Mouse (Mus musculus): ENCODE measurements around the gene Fam213b. TPM values are rescaled to one million over a fixed set of nuclear protein-coding genes. Genes with fewer than 3 reads are reported as not detected.
A peak's percentile ranks its signal among the peaks of the same experiment; 100 is the strongest.

Fam213b gene
- polyA plus RNA-seq, 1 experiment: 120 TPM

GRCm38 (mm10) chr4:154880730-154881129, 18.2 kb downstream of the Fam213b start:
- DNase-seq (ENCODE audit: low read depth): no peak

GRCm38 (mm10) chr4:154877864-154878548, 20.9 kb downstream of the Fam213b start:
- peak; percentile 56 for DNase-seq (ENCODE audit: low read depth)

GRCm38 (mm10) chr4:154873186-154873585, 25.7 kb downstream of the Fam213b start:
- no peak for DNase-seq (ENCODE audit: low read depth)

GRCm38 (mm10) chr4:154871757-154872251, 27.1 kb downstream of the Fam213b start:
- no peak for DNase-seq (ENCODE audit: low read depth)

- DNase-seq (ENCODE audit: low read depth): no peak
These were observed 28.2 kb downstream of the Fam213b start for GRCm38 (mm10) chr4:154870721-154871120.

- DNase-seq (ENCODE audit: low read depth): no peak
These were observed 29.5 kb downstream of the Fam213b start, which contains the start of gene Mmel1 for GRCm38 (mm10) chr4:154869440-154869839. Gene Mmel1, plus strand, starts transcription at chr4:154869585.

GRCm38 (mm10) chr4:154867257-154867656, 31.7 kb downstream of the Fam213b start:
- no peak for DNase-seq (ENCODE audit: low read depth)

- no peak for DNase-seq (ENCODE audit: low read depth)
These were observed 32.5 kb downstream of the Fam213b start for GRCm38 (mm10) chr4:154866391-154866790.

- no peak for DNase-seq (ENCODE audit: low read depth)
These were observed 33.8 kb downstream of the Fam213b start for GRCm38 (mm10) chr4:154864961-154865760.

GRCm38 (mm10) chr4:154864271-154864771, 34.6 kb downstream of the Fam213b start:
- DNase-seq (ENCODE audit: low read depth): no peak

- no peak for DNase-seq (ENCODE audit: low read depth)
These were observed 35.4 kb downstream of the Fam213b start for GRCm38 (mm10) chr4:154863436-154863935.

- DNase-seq (ENCODE audit: low read depth): no peak
These were observed 37.0 kb downstream of the Fam213b start for GRCm38 (mm10) chr4:154861967-154862366.

GRCm38 (mm10) chr4:154858601-154859000, 40.3 kb downstream of the Fam213b start:
- DNase-seq (ENCODE audit: low read depth): no peak

- DNase-seq (ENCODE audit: low read depth): no peak
These were observed 41.3 kb downstream of the Fam213b start for GRCm38 (mm10) chr4:154857366-154858240.

GRCm38 (mm10) chr4:154856882-154857281, 42.1 kb downstream of the Fam213b start:
- DNase-seq (ENCODE audit: low read depth): no peak

GRCm38 (mm10) chr4:154856480-154856837, 42.5 kb downstream of the Fam213b start:
- DNase-seq (ENCODE audit: low read depth): no peak

GRCm38 (mm10) chr4:154855721-154856479, 43.0 kb downstream of the Fam213b start:
- DNase-seq (ENCODE audit: low read depth): no peak

- DNase-seq (ENCODE audit: low read depth): no peak
These were observed 44.1 kb downstream of the Fam213b start for GRCm38 (mm10) chr4:154854676-154855345.

GRCm38 (mm10) chr4:154853881-154854280, 45.1 kb downstream of the Fam213b start:
- no peak for DNase-seq (ENCODE audit: low read depth)

- no peak for DNase-seq (ENCODE audit: low read depth)
These were observed 46.2 kb downstream of the Fam213b start for GRCm38 (mm10) chr4:154852696-154853095.

Data from gonadal fat pad, adult 2 months (tissue).